Mouse (Mus musculus): Measurements from ENCODE around the gene Slc8a3. TPM values are rescaled to one million over a fixed set of nuclear protein-coding genes. Genes with fewer than 3 reads are reported as not detected.

Gene Slc8a3
- polyA plus RNA-seq, 1 experiment = 9.8 TPM

GRCm38 (mm10) chr12:81225966-81226577, 106.9 kb downstream of the Slc8a3 start:
- Histone ChIP-seq H3K4me1 (ENCODE audit: control insufficient read depth, insufficient read depth, low read length) (peaks cover 7% of the 10 kb centered on the region), H3K4me3 (ENCODE audit: insufficient read depth, low read length) (no peak overlapping the region), H3K27ac (ENCODE audit: insufficient read depth, low read length) (no peak overlapping the region)
- no peak for TF ChIP-seq POLR2A (IDR thresholded peaks at IDR 0.05; ENCODE audit: extremely low read depth, insufficient read depth, low read length)
- TF ChIP-seq CTCF (IDR thresholded peaks at IDR 0.05; ENCODE audit: extremely low read depth, insufficient read depth, low read length) = no peak

DNA sequence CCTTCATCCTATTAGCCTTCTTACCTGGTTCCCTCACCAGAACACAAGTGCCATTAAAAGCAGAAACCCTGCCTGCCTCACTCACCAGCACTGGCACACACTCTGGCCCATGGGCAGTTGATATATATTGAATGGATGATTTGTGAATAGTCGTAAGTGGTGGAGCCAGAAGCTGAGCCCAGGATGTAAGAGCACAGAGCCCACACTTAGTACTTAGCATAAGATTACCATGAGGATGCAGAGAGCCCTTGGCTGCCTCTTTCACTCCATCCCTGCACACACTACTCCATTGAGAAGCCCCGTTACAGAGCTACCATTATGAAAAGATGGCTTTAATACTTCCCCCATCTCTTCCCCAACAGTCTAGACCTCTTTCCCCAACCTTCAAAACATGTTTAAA, 108.1 kb downstream of the Slc8a3 start:
- Histone ChIP-seq H3K4me3 (ENCODE audit: insufficient read depth, low read length) (no peak overlapping the region), H3K4me1 (ENCODE audit: control insufficient read depth, insufficient read depth, low read length) (peaks cover 7% of the 10 kb centered on the region), H3K27ac (ENCODE audit: insufficient read depth, low read length) (no peak overlapping the region)
- TF ChIP-seq POLR2A (IDR thresholded peaks at IDR 0.05; ENCODE audit: extremely low read depth, insufficient read depth, low read length) = no peak
- TF ChIP-seq CTCF (IDR thresholded peaks at IDR 0.05; ENCODE audit: extremely low read depth, insufficient read depth, low read length) = no peak

DNA sequence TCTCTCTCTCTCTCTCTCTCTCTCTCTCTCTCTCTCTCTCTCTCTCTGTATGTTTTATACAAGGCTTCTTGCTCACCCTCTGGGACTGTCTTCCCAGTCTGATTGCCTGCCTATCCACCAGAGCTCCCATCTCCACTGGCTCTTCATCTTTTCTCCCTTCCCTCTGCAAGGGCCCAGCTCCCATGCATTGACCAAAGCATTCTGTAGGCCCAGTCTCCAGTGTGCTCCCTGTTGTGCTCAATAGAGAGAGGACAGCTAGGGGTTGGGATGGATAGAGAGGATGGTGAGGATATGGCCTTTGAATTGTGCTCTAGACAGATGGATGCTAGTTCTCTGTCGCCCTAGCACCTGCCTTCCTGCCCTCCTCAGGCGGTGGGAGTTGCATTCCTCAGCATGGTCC, 109.7 kb downstream of the Slc8a3 start:
- no peak overlapping the region for H3K27ac ChIP-seq (ENCODE audit: insufficient read depth, low read length)
- no peak overlapping the region for H3K4me3 ChIP-seq (ENCODE audit: insufficient read depth, low read length)
- TF ChIP-seq POLR2A (IDR thresholded peaks at IDR 0.05; ENCODE audit: extremely low read depth, insufficient read depth, low read length) (no peak), CTCF (IDR thresholded peaks at IDR 0.05; ENCODE audit: extremely low read depth, insufficient read depth, low read length) (no peak)
- peaks cover 7% of the 10 kb centered on the region for H3K4me1 ChIP-seq (ENCODE audit: control insufficient read depth, insufficient read depth, low read length)

- no peak overlapping the region for H3K4me3 ChIP-seq (ENCODE audit: insufficient read depth, low read length)
- H3K4me1 ChIP-seq (ENCODE audit: control insufficient read depth, insufficient read depth, low read length) = no peaks in the 10 kb centered on the region
- TF ChIP-seq CTCF (IDR thresholded peaks at IDR 0.05; ENCODE audit: extremely low read depth, insufficient read depth, low read length) (no peak), POLR2A (IDR thresholded peaks at IDR 0.05; ENCODE audit: extremely low read depth, insufficient read depth, low read length) (no peak)
- H3K27ac ChIP-seq (ENCODE audit: insufficient read depth, low read length) = no peak overlapping the region
Measured at GRCm38 (mm10) chr12:81219339-81219738, 113.6 kb downstream of the Slc8a3 start.

GRCm38 (mm10) chr12:81208559-81208958, 124.4 kb downstream of the Slc8a3 start:
- Histone ChIP-seq H3K4me1 (ENCODE audit: control insufficient read depth, insufficient read depth, low read length) (no peaks in the 10 kb centered on the region), H3K4me3 (ENCODE audit: insufficient read depth, low read length) (no peak overlapping the region), H3K27ac (ENCODE audit: insufficient read depth, low read length) (no peak overlapping the region)
- TF ChIP-seq POLR2A (IDR thresholded peaks at IDR 0.05; ENCODE audit: extremely low read depth, insufficient read depth, low read length) = no peak
- TF ChIP-seq CTCF (IDR thresholded peaks at IDR 0.05; ENCODE audit: extremely low read depth, insufficient read depth, low read length) = no peak

- no peak overlapping the region for H3K4me3 ChIP-seq (ENCODE audit: insufficient read depth, low read length)
- no peak for TF ChIP-seq CTCF (IDR thresholded peaks at IDR 0.05; ENCODE audit: extremely low read depth, insufficient read depth, low read length)
- TF ChIP-seq POLR2A (IDR thresholded peaks at IDR 0.05; ENCODE audit: extremely low read depth, insufficient read depth, low read length) = no peak
- H3K4me1 ChIP-seq (ENCODE audit: control insufficient read depth, insufficient read depth, low read length) = no peaks in the 10 kb centered on the region
- H3K27ac ChIP-seq (ENCODE audit: insufficient read depth, low read length) = no peak overlapping the region
Measured at GRCm38 (mm10) chr12:81205619-81206560, 127.1 kb downstream of the Slc8a3 start.

DNA sequence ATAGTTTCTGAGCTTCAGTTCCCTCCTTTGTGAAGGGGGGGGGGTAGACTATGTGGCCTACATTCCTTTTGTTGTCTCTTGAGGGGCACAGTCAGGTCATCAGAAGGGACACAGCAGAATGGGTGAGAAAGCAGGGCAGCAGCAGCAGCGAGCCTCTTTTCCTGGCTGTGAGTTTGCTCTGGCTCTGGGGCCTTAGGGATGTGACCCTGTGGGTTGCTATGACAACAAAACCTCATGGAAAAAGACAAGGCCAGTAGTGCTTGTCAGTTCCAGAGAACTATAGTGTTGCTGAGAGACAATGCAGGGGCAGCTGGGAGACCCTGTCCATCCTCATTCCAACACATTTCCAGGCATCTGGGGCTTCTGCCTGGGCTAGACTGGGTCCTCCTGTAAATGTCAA, 129.8 kb downstream of the Slc8a3 start:
- H3K27ac ChIP-seq (ENCODE audit: insufficient read depth, low read length) = no peak overlapping the region
- no peak for TF ChIP-seq CTCF (IDR thresholded peaks at IDR 0.05; ENCODE audit: extremely low read depth, insufficient read depth, low read length)
- TF ChIP-seq POLR2A (IDR thresholded peaks at IDR 0.05; ENCODE audit: extremely low read depth, insufficient read depth, low read length) = no peak
- H3K4me3 ChIP-seq (ENCODE audit: insufficient read depth, low read length) = no peak overlapping the region
- H3K4me1 ChIP-seq (ENCODE audit: control insufficient read depth, insufficient read depth, low read length) = no peaks in the 10 kb centered on the region; the same call in 1 of the 2 replicates

DNA sequence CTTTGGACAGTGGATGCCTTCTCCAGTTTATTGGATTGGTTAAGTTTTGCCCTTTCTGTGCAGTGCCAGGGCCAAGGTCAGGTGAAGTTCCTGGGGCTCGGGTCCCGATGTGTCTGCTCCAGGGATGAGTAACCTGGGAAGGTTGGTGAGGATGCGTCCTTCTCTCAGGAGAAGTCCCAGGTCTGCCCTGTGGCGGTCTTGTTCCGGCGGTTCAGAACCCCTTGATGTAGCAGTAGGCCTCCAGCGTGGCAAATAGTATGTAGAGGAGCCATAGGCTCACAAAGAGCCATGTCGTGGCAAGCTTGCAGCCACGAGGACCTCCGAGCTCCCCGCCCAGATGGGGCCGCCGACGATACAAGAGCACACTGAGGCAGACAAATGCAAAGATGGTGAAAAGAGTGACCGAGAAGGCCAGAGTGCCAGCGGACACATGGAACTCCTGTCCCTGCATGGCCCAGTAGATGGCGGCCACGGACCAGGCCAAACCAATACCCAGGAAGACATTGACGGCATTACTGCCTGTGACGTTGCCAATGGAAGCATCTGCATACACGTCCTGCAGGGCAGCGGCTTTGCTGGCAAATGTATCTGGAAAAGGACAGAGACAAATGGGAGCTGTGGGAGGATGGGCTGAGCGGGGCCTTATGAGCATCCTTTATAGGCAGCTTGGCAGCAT, 133.6 kb downstream of the Slc8a3 start:
- TF ChIP-seq CTCF (IDR thresholded peaks at IDR 0.05; ENCODE audit: extremely low read depth, insufficient read depth, low read length) (peak; percentile 95), POLR2A (IDR thresholded peaks at IDR 0.05; ENCODE audit: extremely low read depth, insufficient read depth, low read length) (no peak)
- H3K27ac ChIP-seq (ENCODE audit: insufficient read depth, low read length) = no peak overlapping the region
- H3K4me3 ChIP-seq (ENCODE audit: insufficient read depth, low read length) = no peak overlapping the region
- H3K4me1 ChIP-seq (ENCODE audit: control insufficient read depth, insufficient read depth, low read length) = no peaks in the 10 kb centered on the region; the same call in 1 of the 2 replicates

GRCm38 (mm10) chr12:81197468-81198075, 135.4 kb downstream of the Slc8a3 start:
- TF ChIP-seq POLR2A (IDR thresholded peaks at IDR 0.05; ENCODE audit: extremely low read depth, insufficient read depth, low read length) (no peak), CTCF (IDR thresholded peaks at IDR 0.05; ENCODE audit: extremely low read depth, insufficient read depth, low read length) (no peak)
- H3K27ac ChIP-seq (ENCODE audit: insufficient read depth, low read length) = no peak overlapping the region
- H3K4me1 ChIP-seq (ENCODE audit: control insufficient read depth, insufficient read depth, low read length) = no peaks in the 10 kb centered on the region; the same call in 1 of the 2 replicates
- H3K4me3 ChIP-seq (ENCODE audit: insufficient read depth, low read length) = no peak overlapping the region

Measured in cortical plate, adult 2 months (tissue).